Mouse (Mus musculus): ENCODE measurements around the gene Mrpl32. TPM values are rescaled to one million over a fixed set of nuclear protein-coding genes. Genes with fewer than 3 reads are reported as not detected.

Mrpl32 gene
- 10 to 100 TPM; 25.1 to 31.2 TPM for total RNA-seq (2023)

GRCm38 (mm10) chr13:14612926-14613529 lies at the start of gene Mrpl32, which contains the start of gene Psma2:
TSS of gene Mrpl32 (minus strand) at chr13:14613165.
TSS of gene Psma2 (plus strand) at chr13:14613240.

GRCm38 (mm10) chr13:14629726-14630641 lies 17.0 kb upstream of the Mrpl32 start, which contains the start of gene AW209491:
TSS of gene AW209491 (plus strand) at chr13:14630154.

Other genes starting within 250 kb of the Mrpl32 start
- gene Hecw1, start 89.9 kb downstream of the Mrpl32 start, total RNA-seq (2023) = not detected
- gene Psma2, start 75 bp upstream of the Mrpl32 start, total RNA-seq (2023) = 10 to 100 TPM; 53.4 to 59.9 TPM
- 1 to 10 TPM; 4.5 to 4.9 TPM for gene AW209491, start 17.0 kb upstream of the Mrpl32 start, total RNA-seq (2023)

Data from monocyte, adult 59 days (primary cell).